In genomic region chr17:87283055-87283754, GRCm38 (mm10) we compare ENCODE assay signal across 8 mouse cellular contexts. TPM values are rescaled to one million over a fixed set of nuclear protein-coding genes. Genes with fewer than 3 reads are reported as not detected.
DNase-seq lines count a peak whose midpoint lies in the region; ATAC-seq and TF ChIP-seq lines count a peak whose summit lies in the region.

No protein-coding gene starts in this region.

- ATAC-seq in heart, embryonic 12.5 days (ENCODE audit: insufficient number of reproducible peaks, low FRiP score): peak; percentile 39

- no peaks in the 10 kb centered on the region for H3K9me3 ChIP-seq in heart, embryonic 12.5 days (replicated peaks)

- peak overlapping the region; percentile 94 for H3K4me2 ChIP-seq in heart, embryonic 12.5 days

- H3K4me3 ChIP-seq in cortical plate, adult 2 months (ENCODE audit: insufficient read depth, low read length): peak overlapping the region; percentile 75
- H3K4me3 ChIP-seq in heart, embryonic 12.5 days: peak overlapping the region; percentile 66

- H3K27me3 ChIP-seq in heart, embryonic 12.5 days (replicated peaks): peaks cover 54% of the 10 kb centered on the region

- TF ChIP-seq POLR2A in cortical plate, adult 2 months (IDR thresholded peaks at IDR 0.05; ENCODE audit: extremely low read depth, insufficient read depth, low read length): no peak

- WGBS in heart, embryonic 12.5 days: under 1% methylated on average over 56 of the region's 56 CpGs

- peak; percentile 66 to 70 for DNase-seq in CD8-positive naive resting alpha-beta T cell, adult 2 months (ENCODE audit: low read depth in 2 of 2, low spot score in 2 of 2)
- DNase-seq in NIH3T3 (ENCODE audit: low read depth): peak; percentile 67
- DNase-seq in kidney, postnatal 10 days: peak; percentile 74
- peak; percentile 68 for DNase-seq in lung, postnatal 10 days
- peak; percentile 36 for DNase-seq in right cerebral cortex, postnatal 14 days
- DNase-seq in retina, embryonic 14.5 days (ENCODE audit: low spot score): no peak

- H3K36me3 ChIP-seq in heart, embryonic 12.5 days: no peaks in the 10 kb centered on the region

- 0 out of 2 replicates have a peak, but pooled peaks cover 1% of the 10 kb centered on the region for H3K4me1 ChIP-seq in cortical plate, adult 2 months (ENCODE audit: control insufficient read depth, insufficient read depth, low read length)
- H3K4me1 ChIP-seq in heart, embryonic 12.5 days (replicated peaks): peaks cover 14% of the 10 kb centered on the region

- peak overlapping the region; percentile 10 for H3K27ac ChIP-seq in cortical plate, adult 2 months (ENCODE audit: insufficient read depth, low read length)
- H3K27ac ChIP-seq in heart, embryonic 12.5 days (ENCODE audit: poor library complexity, severe bottlenecking): peak overlapping the region; percentile 82

- H3K9ac ChIP-seq in heart, embryonic 12.5 days: peak overlapping the region; percentile 85

- no peak for TF ChIP-seq CTCF in cortical plate, adult 2 months (IDR thresholded peaks at IDR 0.05; ENCODE audit: extremely low read depth, insufficient read depth, low read length)

RNA-seq across cellular contexts. Expression of gene Ttc7, which starts 0.5 kb away (rescaled TPM):
- polyA plus RNA-seq in cortical plate, adult 2 months (2012; rRNA removed): 11.3 and 12.2 TPM in 2 replicates
- polyA plus RNA-seq in heart, embryonic 12.5 days (2016; fragmentation: Nextera tagmentation; extraction: Ambion mirVana): 2.4 and 3.2 TPM in 2 replicates

RNA-seq across cellular contexts. Expression of gene Mcfd2, which starts 17.5 kb away (rescaled TPM):
- polyA plus RNA-seq in cortical plate, adult 2 months (2012; rRNA removed): 61.0 and 62.1 TPM in 2 replicates
- polyA plus RNA-seq in heart, embryonic 12.5 days (2016; fragmentation: Nextera tagmentation; extraction: Ambion mirVana): 68.8 and 70.8 TPM in 2 replicates
